Mouse (Mus musculus) limb, embryonic 11.5 days (tissue): ENCODE results near the gene 1700003F12Rik. TPM values are rescaled to one million over a fixed set of nuclear protein-coding genes. Genes with fewer than 3 reads are reported as not detected.

ENCODE experiments used
- ATAC-seq: fragments of 200-750 bp; cut with Nextera tagmentation; 2 replicates; pipeline ENCODE4 v1.8.0; 2017; ENCODE audit warnings: low read depth; ENCODE audit not compliant: insufficient number of reproducible peaks, low FRiP score, low TSS enrichment
- DNase-seq: peaks from one replicate; pipeline ENCODE4 v3.0.0-alpha.2; 2015; ENCODE audit warnings: low spot score
- H3K27ac ChIP-seq: fragments of 300-500 bp; sonication (generic); replicated peaks from 2 replicates; pipeline ENCODE4 v1.5.1; 2014; ENCODE audit warnings: low read depth, mild to moderate bottlenecking, low read length
- H3K27me3 ChIP-seq: fragments of 300-500 bp; sonication (generic); 2 replicates; pipeline ENCODE4 v1.6.1; 2014; ENCODE audit warnings: mild to moderate bottlenecking, low read length, mixed read lengths; ENCODE audit not compliant: control insufficient read depth, insufficient read depth
- H3K36me3 ChIP-seq: fragments of 300-500 bp; sonication (generic); 2 replicates; pipeline ENCODE4 v1.6.1; 2014; ENCODE audit warnings: mild to moderate bottlenecking, low read length, moderate library complexity, mixed read lengths; ENCODE audit not compliant: control insufficient read depth, insufficient read depth
- H3K4me1 ChIP-seq: fragments of 300-500 bp; sonication (generic); 2 replicates; pipeline ENCODE4 v1.6.1; 2014; ENCODE audit warnings: low read length, mixed read lengths; ENCODE audit not compliant: control insufficient read depth, insufficient read depth
- H3K4me2 ChIP-seq: fragments of 300-500 bp; sonication (generic); 2 replicates; pipeline ENCODE4 v1.6.1; 2014; ENCODE audit warnings: low read depth, mild to moderate bottlenecking, moderate library complexity; ENCODE audit not compliant: severe bottlenecking
- H3K4me3 ChIP-seq: fragments of 300-500 bp; sonication (generic); 2 replicates; pipeline ENCODE4 v1.5.1; 2014; ENCODE audit warnings: low read depth, low read length
- H3K9ac ChIP-seq: fragments of 300-500 bp; sonication (generic); 2 replicates; pipeline ENCODE4 v1.6.1; 2014; ENCODE audit warnings: mild to moderate bottlenecking, low read length
- H3K9me3 ChIP-seq: fragments of 300-500 bp; sonication (generic); 2 replicates; pipeline ENCODE4 v1.6.1; 2016; ENCODE audit warnings: low read length; ENCODE audit not compliant: control insufficient read depth
- WGBS: fragments of 180-500 bp; shearing (Covaris S2); extraction: QIAGEN DNeasy Blood & Tissue Kit; methylation state at CpG from one replicate; pipeline ENCODE4 v1.1.7; 2014; 5-methylcytosine and 5-hydroxymethylcytosine counted together
- polyA plus RNA-seq: library from polyadenylated mRNA; unstranded; fragments of >200 nt; fragmentation: Nextera tagmentation; extraction: Ambion mirVana; gene quantifications from 2 replicates; pipeline ENCODE4 v1.2.1, GENCODE M21; 2014

1700003F12Rik gene
- 0.95 and 1.0 TPM in 2 replicates for polyA plus RNA-seq

GRCm38 (mm10) chr2:154546711-154547110 is at the start of gene 1700003F12Rik:
Gene 1700003F12Rik, plus strand, starts transcription at chr2:154547085.
- WGBS = 91% methylated on average over 10 of the region's 10 CpGs
- Histone ChIP-seq H3K4me1 (peaks cover 3% of the 10 kb centered on the region), H3K9ac (no peak within 1 kb of the TSS), H3K4me3 (no peak within 1 kb of the TSS), H3K27ac (no peak within 1 kb of the TSS), H3K27me3 (peaks cover 10% of the 10 kb centered on the region), H3K36me3 (no peaks in the 10 kb centered on the region), H3K9me3 (no peaks in the 10 kb centered on the region), H3K4me2 (no peak within 1 kb of the TSS)
- no peak for DNase-seq
- no peak for ATAC-seq

GRCm38 (mm10) chr2:154498571-154498970 is 48.3 kb upstream of the 1700003F12Rik start:
- Histone ChIP-seq H3K4me1 (no peaks in the 10 kb centered on the region), H3K4me2 (no peak overlapping the region), H3K9me3 (no peaks in the 10 kb centered on the region), H3K9ac (no peak overlapping the region), H3K27ac (no peak overlapping the region), H3K4me3 (no peak overlapping the region), H3K36me3 (no peaks in the 10 kb centered on the region), H3K27me3 (no peaks in the 10 kb centered on the region)
- DNase-seq = no peak
- WGBS = 70% methylated on average over 5 of the region's 5 CpGs
- no peak for ATAC-seq

GRCm38 (mm10) chr2:154499717-154500247 is 47.1 kb upstream of the 1700003F12Rik start:
- H3K36me3 ChIP-seq = no peaks in the 10 kb centered on the region
- no peak overlapping the region for H3K4me2 ChIP-seq
- H3K9me3 ChIP-seq = no peaks in the 10 kb centered on the region
- 94% methylated on average over 2 of the region's 2 CpGs for WGBS
- no peaks in the 10 kb centered on the region for H3K4me1 ChIP-seq
- ATAC-seq (no peak), DNase-seq (no peak)
- no peak overlapping the region for H3K9ac ChIP-seq
- H3K27me3 ChIP-seq = no peaks in the 10 kb centered on the region
- H3K4me3 ChIP-seq = no peak overlapping the region
- no peak overlapping the region for H3K27ac ChIP-seq

GRCm38 (mm10) chr2:154500758-154501157 is 46.1 kb upstream of the 1700003F12Rik start:
- Histone ChIP-seq H3K27me3 (no peaks in the 10 kb centered on the region), H3K4me2 (no peak overlapping the region), H3K4me3 (no peak overlapping the region), H3K27ac (no peak overlapping the region), H3K4me1 (no peaks in the 10 kb centered on the region), H3K36me3 (no peaks in the 10 kb centered on the region; the same call in 1 of the 2 replicates), H3K9me3 (no peaks in the 10 kb centered on the region), H3K9ac (no peak overlapping the region)
- no peak for DNase-seq
- no peak for ATAC-seq
- WGBS = 87% methylated on average over 3 of the region's 3 CpGs

- Histone ChIP-seq H3K9ac (no peak overlapping the region), H3K9me3 (no peaks in the 10 kb centered on the region), H3K27ac (no peak overlapping the region), H3K36me3 (peaks cover 2% of the 10 kb centered on the region; the same call in 1 of the 2 replicates), H3K27me3 (no peaks in the 10 kb centered on the region), H3K4me1 (no peaks in the 10 kb centered on the region), H3K4me3 (no peak overlapping the region), H3K4me2 (no peak overlapping the region)
- DNase-seq = no peak
- WGBS = 49% methylated on average over 2 of the region's 2 CpGs
- no peak for ATAC-seq
Observed at GRCm38 (mm10) chr2:154507076-154507475, 39.8 kb upstream of the 1700003F12Rik start.

- no peak overlapping the region for H3K4me3 ChIP-seq
- DNase-seq (no peak), ATAC-seq (no peak)
- peaks cover 2% of the 10 kb centered on the region; the same call in 1 of the 2 replicates for H3K36me3 ChIP-seq
- WGBS = 76% methylated on average over 9 of the region's 9 CpGs
- no peak overlapping the region for H3K4me2 ChIP-seq
- H3K9me3 ChIP-seq = no peaks in the 10 kb centered on the region
- no peak overlapping the region for H3K9ac ChIP-seq
- H3K27me3 ChIP-seq = no peaks in the 10 kb centered on the region
- no peak overlapping the region for H3K27ac ChIP-seq
- H3K4me1 ChIP-seq = no peaks in the 10 kb centered on the region
Observed at GRCm38 (mm10) chr2:154507566-154508283, 39.2 kb upstream of the 1700003F12Rik start.

- H3K9ac ChIP-seq = no peak overlapping the region
- H3K27me3 ChIP-seq = no peaks in the 10 kb centered on the region
- no peaks in the 10 kb centered on the region for H3K4me1 ChIP-seq
- DNase-seq (no peak), ATAC-seq (no peak)
- no peak overlapping the region for H3K4me3 ChIP-seq
- peaks cover 2% of the 10 kb centered on the region; the same call in 1 of the 2 replicates for H3K36me3 ChIP-seq
- H3K27ac ChIP-seq = no peak overlapping the region
- 86% methylated on average over 4 of the region's 4 CpGs for WGBS
- H3K9me3 ChIP-seq = no peaks in the 10 kb centered on the region
- H3K4me2 ChIP-seq = no peak overlapping the region
Observed at GRCm38 (mm10) chr2:154508450-154508849, 38.4 kb upstream of the 1700003F12Rik start.

GRCm38 (mm10) chr2:154510141-154510540 is 36.7 kb upstream of the 1700003F12Rik start:
- Histone ChIP-seq H3K9me3 (no peaks in the 10 kb centered on the region), H3K27me3 (no peaks in the 10 kb centered on the region), H3K4me2 (no peak overlapping the region), H3K9ac (no peak overlapping the region), H3K4me1 (no peaks in the 10 kb centered on the region), H3K4me3 (no peak overlapping the region), H3K27ac (no peak overlapping the region), H3K36me3 (peaks cover 2% of the 10 kb centered on the region; the same call in 1 of the 2 replicates)
- ATAC-seq = no peak
- no peak for DNase-seq
- WGBS = 89% methylated on average over 3 of the region's 3 CpGs
